Mouse (Mus musculus): Measurements from ENCODE around the gene Jakmip3.

DNA sequence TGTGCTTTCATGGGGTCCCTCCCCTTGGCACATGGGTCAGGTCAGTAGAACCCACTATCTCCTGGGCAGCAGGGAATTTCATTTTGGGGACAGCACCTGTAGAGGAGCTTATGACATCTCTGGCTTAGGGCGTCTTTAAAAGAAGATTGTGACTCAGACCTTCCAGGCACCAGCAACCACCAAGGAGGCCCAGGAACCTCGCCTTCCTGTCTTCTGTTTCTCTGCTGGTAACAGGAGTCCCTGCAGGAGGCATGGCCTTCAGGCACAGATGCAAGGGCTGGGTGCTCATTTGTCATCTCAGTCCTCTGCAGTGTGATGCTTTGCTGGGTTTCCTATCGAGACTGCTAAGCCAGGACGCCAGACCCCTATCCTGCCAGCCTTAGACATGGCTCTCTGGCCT, 188.5 kb downstream of the Jakmip3 start:
- TF ChIP-seq CTCF (IDR thresholded peaks at IDR 0.05; ENCODE audit: low read depth) (no peak), EP300 (optimal IDR thresholded peaks at IDR 0.05) (no peak)

Data from stomach, postnatal 0 days (tissue).